Mouse (Mus musculus): Measurements from ENCODE around the gene A930017K11Rik.

The A930017K11Rik gene

DNA sequence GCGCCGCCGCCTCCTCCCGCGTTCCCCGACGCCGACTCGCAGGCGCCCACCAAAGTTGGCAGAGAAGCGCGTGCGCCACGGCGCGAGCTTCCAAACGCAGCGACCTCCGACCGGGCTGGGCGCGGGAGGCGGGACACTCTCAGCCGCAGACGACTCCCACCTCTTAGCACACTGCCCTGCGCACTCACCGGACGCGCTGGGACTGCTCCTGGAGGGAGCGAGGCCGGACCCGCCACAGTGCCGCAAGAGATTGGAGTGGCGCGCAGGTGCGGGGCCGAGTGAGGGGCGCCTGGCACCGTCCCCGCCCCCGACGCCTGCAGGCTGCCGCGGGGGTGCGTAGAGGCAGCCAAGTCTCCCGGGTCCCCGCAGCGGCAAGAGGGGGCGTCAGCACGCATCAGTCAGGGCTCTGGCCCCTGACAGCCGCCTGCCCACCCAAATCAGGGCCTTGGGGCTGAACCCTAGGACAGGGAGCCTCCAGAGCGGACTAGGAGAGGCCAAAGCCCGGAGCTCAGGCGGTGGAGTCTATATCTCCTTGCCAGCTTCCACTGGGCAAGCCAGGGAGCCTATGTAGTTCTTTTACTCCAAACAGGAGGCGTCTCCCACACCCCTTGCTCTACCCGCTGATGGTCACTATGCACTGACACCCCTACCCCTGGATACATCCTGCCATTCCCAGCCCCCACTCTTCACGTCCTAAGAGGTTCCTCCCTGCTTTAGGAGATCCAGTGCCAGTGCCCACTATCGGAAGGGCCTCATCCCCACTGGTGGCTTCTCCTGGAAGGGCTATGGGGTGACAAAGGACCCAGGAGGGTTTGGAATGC, at the start of gene A930017K11Rik:
Gene A930017K11Rik (minus strand): TSS at position 763 of the 821 bp plus-strand sequence.
- no peak for DNase-seq

DNA sequence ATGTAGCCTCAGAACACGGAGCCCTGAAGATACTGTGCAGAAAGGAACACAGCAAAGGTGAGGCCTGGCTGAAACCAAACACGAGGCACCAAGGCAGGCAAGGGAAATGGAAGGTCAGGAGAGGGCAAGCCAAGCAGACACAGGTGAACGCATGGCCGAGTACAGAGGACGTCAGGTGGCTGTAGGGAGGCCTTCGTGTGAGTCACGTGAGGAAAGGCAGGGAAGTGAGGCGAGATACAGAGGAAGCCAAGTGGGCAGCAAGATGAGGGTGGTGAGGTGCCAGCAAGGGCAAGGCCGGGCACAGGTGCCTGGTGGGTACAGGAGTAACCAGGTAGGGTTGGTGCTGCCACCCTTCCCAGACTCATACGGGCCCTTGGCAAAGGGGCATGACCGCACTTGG, 46.1 kb upstream of the A930017K11Rik start:
- no peak for DNase-seq

DNA sequence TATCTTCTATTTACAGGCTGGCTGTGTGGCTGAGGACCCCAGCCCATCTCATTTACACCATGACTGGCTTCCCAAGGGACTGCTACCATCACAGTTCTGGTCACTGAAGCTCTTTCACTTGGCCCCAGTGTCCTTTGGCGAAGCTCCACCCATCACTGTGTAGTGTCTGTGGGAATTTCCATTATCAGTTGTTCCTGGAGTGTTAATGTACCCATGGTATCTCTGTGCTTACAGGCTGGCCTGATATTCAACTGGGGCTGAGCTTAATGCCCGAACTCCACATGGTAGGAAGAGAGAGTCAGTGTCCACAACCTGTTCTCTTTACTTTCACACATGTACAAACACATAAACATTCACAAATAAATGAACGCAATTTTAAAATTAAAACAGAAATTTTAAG, 41.1 kb upstream of the A930017K11Rik start:
- DNase-seq: no peak

DNA sequence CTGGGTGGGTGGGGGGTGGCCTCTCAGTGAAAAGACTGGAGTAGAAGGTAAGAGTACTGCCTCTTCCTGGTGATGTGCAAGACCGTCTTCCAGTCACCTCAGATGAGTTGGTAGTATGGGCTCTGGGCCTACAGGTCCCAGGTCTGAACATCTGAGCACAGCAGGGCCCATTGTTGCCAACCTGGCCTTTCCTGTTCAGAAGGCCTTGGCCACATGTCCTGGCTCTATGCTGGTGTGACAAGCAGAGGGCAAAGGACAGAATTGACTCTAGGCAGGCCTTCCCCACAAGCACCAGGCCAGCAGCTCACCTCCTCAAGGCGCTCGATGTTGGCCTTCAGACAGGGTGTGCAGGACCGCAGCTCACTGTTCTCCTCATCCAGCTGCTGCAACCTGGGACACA, 39.9 kb upstream of the A930017K11Rik start:
- DNase-seq: no peak

DNA sequence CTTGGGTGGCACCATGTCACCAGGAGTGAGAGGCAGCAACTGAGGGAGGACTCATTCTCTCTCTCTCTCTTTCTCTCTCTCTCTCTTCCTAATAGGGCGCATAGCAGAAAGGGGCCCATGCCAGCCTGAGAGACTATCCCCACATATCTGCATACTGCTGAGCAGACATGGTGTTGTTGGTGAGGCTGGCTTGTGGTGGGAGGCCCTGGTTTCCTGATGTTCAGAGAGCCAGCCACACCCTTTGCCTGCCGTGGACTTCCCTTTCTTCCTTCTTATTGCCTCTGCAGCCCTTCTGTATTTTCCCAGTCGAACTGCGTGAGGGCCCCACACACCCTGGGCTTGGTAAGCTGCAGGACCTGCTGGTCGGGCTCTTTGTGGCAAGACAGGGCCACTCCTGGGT, 38.0 kb upstream of the A930017K11Rik start:
- no peak for DNase-seq

DNA sequence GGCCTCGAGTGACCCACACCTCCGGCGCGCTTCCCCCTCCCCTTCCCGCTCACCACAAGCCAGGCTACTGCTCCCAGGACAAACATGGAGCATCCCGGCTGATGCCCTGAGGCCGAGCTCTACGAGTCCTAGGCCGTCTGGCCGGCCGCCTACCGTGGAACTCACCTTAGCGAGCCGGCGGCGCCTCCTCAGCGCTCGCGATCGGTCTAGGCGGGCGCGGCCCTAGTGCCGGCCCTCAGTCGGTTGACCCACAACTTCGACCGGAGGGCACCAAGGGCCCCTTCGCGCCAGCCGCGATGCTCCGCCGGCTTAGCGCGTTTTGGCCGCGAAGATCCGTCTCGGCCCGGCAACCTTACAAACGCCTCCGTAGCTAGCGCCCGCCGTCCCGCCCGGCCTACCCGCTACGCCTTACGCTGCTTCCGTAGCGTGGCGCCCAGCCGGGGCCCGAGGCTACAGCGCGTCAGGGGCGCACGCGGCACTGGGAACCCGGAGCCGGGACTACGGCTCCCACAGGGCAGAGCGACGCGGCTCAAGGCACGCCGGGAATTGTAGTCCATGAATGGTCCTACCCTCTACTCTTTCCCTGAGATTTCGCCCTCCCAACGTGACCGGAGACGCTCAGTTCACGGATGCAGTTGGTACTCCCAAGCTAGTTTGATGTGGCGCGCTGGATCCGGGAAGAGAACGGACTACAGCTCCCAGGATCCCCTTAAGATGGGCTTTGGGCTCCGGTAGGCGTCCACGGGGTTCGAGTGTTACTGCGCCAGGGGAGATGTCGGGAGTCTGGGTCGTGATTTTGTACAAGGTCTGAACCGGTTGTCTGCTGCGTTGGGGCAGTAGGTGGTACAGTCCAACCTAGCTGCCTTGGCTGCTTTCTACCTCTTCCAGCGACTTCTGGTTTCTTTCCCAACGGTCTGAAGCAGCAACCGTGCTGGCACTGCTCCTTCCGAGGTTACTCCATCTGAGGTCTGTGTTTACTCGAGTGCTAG, 33.2 kb upstream of the A930017K11Rik start, which contains the start of gene Capn15:
Gene Capn15 (minus strand): TSS at position 491 of the 989 bp plus-strand sequence.
- DNase-seq: peak; percentile 93

DNA sequence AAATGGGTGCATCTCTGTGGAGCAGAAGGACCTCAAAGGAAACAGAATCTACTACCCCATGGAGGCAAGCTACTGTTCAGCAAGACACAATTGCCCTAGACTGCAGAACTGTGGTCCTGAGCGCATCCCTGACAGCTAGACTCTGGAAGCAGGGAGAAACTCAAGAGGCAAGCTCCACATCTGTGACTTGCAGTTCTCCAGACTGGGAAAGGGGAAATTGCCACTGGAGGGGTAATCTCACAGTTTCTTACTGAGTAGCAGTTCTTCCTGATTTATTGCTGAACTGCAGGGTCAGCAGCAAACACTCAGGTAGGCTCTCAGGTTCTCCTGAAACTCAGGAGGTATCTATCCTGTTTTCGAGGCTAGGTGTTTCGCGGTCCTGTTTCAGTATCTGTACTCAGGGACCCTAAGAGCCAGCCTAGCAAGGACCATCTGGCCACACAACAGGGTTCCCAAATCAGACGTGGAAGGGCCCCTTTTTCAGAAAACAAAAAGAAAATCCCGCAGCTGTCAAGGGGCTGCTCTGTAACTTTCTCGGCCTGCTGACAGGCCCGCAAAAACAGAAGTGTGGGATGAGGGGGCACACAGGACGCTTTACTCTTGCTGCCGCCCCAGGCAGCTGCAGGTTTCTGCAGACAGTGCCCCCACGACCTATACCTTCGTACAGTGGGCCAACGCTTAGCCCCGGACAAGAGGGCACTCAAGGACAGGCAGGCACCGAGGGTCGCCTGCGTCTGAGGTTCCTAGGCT, 32.4 kb upstream of the A930017K11Rik start:
- DNase-seq: no peak

DNA sequence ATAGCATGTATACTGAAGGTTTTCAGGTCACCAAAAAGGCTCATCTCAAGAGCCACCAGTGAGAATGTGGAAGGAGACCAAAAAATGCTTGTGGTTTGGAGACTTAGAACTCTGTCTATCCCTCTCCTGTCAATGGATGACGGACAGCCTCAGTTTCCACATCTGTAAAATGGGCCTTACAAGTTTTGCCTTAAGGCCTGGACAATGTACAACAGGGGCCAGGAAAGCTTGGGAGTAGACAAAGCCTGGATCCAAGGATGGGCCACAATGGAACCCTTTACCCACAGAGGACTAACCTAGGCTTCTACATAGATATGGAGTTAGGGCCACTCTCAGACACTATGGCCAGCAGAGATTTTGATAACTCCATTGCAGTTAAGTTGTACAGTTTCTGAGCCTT, 31.7 kb upstream of the A930017K11Rik start:
- peak; percentile 25 for DNase-seq

DNA sequence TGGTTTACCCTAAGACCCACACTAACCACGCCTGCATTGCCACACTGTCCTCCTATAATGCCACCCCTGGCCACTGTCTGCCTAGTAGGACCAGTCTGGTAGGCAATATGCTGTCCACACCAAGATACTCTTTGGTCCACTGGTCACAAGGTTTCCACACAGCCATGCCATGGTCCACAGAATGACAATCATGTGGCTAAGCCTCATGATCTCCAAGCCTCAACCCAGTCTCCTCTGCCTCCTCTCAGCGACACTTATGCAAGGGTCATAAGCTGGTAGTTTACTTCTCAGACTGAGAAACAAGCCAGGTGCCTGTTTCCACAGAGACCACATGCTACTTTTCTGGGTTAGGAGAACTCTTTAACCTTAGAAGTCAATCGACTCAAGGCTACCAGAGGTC, 30.5 kb upstream of the A930017K11Rik start:
- peak; percentile 23 for DNase-seq

DNA sequence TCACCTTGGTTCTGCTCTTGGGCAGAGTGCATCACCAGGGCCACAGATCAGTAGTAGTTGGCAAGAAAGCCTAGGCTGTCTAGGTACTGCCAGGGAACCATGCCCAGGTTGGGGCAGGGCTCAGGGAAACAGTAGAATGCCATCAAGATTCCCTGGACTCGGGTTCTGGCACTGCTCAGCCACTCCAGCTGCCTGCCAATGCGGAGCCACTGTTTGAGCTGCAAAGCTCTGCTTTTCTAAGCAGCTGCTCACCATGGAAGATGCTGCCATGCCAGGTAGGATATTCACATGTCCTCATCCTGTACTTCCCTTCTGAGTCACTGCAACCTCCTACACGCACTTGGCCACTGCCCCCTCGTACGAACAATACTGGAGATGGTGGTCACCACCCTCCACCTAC, 28.5 kb upstream of the A930017K11Rik start:
- peak; percentile 60 for DNase-seq

DNA sequence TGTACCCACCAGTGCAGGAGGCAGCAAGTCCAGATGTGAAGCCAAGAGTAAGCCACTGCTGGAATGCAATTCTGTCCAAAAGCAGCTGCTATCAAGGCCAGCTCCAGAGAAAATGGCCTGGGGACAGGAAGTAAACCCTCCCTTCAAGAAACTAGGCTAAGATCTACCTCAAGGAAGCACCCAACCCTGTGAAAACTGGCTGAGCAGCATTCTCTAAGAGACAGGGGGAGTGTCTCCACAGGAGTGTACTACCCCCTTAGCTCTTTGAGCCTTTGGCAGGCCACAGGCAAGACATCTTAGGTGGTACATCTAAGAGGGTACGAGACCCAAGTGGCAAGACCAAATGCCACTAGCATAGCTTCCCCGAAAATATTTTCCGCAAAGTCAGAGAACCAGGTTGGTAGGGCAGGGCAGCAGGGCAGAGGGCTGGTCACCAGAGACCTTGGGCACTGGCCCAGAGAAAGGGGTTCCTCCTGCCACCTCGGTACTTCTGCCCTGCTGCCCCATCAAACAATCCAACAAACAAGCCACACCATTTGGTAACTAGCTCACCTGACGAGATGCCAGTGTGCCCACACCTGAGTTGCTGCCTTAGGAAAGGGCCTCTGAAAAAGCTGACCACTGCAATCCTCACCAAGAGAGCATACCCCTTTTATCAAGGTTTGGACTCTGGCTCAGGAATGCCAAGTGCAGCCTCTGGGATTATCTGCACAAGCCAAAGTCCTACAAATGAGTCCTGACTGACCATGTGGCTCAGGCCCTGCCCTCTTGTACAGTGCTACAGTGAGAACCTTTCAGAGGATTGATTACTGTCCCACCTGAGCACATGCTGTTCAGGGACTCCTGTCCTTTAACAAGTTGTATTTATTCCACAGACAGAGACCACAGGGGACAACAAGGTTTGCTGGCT, 27.7 kb upstream of the A930017K11Rik start:
- DNase-seq: peak; percentile 26

DNA sequence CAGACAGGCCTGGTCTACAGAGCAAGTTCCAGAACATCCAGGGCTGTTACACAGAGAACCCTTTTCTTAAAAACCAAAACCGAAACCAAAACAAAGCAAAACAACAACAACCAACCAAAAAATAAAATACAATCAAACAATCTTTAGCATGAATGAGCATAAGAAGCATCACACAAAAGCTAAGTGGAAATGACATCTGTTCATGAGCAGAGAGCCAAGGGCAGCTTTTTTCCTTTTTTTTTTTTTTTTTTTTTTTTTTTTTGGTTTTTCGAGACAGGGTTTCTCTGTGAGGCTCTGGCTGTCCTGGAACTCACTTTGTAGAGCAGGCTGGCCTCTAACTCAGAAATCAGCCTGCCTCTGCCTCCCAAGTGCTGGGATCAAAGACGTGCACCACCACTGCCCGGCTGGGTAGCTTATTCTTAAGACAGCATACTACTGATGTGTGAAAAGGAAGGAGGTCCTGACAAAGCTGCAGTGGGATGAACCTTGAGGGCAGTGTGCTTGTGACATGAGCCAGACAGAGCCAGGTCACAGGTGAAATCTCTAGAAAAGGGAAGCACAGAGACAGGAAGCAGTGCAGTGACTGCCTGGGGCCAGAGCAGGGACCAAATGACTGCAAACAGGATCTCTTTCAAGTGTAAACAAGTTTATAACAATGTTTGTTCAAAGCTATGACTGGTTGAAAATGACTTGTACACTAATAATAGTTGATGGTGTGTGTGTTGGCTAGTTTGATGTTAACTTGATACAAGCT, 18.8 kb upstream of the A930017K11Rik start:
- DNase-seq: no peak

DNA sequence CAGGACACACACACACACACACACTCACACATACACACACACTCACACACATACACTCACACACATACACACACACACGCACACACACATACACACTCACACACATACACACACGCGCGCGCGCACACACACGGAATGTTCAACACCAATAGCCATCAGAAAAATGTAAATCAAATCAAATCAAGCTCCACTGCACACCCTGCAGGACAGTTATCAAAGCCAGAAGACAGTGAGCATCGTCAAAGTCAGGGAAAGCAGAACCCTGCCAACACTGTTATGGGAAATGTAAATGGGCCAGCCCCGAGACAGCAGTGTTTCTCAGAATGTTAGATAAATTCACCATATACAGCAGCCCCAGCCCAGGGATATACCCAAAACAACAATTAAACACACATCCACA, 18.1 kb upstream of the A930017K11Rik start:
- no peak for DNase-seq

DNA sequence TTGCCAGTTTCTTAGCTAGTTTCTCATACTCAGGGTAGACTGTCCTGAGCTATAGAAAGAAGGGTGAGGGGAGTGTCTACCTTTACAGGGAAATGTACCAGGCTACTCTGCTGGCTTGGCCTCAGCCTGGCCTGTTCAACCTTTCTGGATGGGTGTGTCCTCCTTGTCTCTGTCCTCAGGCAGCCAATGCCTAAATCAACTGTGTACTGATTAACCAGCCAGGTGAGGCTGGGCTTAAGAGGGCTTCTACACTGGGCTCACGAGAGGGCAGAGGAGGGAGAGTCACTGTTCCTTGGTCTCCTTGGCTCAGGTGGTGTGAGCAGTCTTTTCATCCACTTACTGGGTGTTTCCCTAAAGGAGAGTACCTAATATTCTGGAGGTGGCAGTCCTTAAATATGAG, 15.8 kb upstream of the A930017K11Rik start:
- DNase-seq: no peak

DNA sequence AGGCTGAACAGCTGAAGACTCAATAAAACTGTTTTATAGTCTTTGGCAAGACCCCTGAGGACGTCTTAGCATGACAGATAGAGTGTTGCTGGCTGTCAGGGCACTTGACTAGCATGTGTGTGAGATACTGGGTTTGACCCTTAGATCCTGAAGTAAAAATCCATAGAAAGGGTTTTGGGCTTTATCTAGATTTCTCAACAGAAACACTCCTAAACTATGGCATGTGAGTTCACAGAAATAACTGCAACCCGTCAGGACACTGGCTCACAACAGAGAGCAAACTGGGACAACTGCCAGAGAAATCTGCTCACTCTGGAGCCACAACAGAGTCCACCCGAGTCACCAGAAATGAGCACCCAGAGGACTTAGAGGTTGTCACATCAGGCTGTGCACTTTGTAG, 15.3 kb upstream of the A930017K11Rik start:
- DNase-seq: no peak

DNA sequence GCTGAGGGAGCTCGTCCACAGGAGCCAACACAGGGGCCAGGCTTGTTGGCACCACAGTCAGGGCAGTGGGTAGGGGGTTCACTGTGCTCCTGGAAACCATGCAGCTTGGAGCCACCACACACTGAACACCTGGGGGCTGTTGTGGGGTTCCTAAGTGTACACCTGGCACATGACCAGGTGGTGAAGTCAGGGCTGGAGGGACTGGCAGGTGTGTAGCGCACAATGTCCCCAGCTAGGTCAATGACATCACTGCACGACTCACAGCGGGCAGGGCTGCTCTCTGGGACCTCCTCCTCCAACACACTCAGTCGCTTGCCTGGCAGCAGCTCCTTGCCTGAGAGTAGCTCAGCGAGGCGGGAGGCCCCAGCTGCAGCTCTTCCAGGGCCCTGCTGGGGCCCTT, 11.9 kb upstream of the A930017K11Rik start:
- no peak for DNase-seq

DNA sequence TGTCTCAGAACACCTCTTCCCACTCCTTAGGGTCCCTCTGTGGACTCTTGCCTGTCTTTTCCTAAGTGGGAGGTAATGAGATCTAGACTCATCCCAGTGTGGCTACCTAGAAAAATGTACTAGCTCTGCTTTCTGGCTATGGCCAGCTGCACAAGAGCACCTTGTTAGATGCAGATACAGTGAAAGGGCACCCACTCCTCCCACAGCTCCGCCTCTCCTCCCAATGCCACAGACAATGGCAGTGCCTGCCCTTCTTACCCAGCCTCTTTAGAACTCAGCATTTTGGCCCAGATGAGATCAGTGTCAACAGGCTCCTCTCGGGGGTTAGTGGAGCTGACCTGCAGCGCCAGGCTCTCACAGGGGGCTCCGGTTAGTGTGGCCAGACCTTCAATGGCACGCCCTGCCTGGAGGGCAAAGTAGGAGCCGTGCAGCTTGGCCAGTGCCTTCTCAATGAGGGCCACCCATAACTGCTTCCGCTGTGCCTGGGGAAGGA, 10.1 kb upstream of the A930017K11Rik start:
- no peak for DNase-seq

DNA sequence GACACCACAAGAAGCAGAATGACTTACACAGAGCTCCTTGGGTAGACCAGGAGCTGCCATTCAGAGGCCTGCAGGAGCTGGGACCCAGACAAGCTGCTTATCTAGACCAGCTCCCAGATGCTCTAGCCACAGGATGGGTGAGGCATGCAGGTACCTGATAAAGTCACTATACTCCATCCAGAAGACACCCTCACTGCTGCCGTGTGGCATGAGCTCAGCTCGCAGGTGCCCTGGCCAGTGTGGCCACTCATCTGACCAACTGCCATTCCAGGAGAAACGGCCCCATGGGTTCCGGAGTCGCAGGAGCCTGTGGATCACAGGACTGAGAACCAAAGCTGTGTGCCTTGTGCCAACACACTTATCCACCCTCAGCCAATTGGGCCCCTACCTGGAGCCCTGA, 9.2 kb upstream of the A930017K11Rik start:
- no peak for DNase-seq

DNA sequence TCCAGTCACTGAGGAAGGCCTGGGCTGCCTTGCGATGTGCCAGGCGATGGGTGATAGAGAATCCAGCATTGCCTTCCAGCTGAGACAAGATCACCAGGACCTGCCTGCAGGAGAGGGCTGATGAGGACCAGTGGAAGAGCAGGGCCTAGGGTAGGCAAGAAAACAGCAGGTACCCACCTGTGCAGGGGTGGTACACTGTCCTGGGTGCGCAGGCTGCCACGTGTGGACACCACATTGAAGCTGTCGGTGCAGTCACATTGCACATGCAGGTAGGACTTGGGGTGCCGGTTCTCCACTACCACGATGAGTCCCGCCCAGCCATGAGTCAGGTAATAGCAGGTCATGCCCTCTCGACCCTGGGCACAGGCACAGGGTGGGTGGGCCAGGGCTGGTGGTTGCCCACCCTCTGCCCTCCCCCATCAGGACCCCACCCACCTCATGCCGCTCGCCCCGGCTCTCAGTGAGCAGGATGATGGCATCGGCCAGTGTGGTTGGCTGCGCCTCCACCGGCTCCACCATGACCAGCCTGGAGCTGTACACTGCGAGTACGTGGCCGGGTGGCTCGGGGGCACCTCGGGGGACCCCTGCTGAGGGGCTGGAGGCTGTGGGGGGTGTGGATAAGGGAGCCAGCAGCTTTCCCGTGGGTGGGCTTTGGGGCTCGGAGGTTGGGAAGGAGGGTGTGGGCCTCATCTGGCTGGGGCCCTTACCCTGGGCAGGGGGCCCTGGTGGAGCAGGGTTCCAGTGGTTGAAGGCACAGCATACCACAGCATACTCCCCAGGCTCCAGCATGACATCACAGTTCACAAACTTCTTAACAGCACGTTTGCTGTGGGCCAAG, 7.5 kb upstream of the A930017K11Rik start:
- DNase-seq: no peak
